Mouse (Mus musculus) layer of hippocampus, adult 9-11 months (tissue): ENCODE measurements around the gene Mrps23.
"Not testable (repeated sequence)": the region's sequence is repeated elsewhere in the genome, so short reads cannot be mapped to it uniquely, and the experiment has no call there.

ENCODE experiments used
- DNase-seq: peaks from one replicate; pipeline ENCODE4 v3.0.0; 2022

The Mrps23 gene

GRCm38 (mm10) chr11:88180467-88180958 is 23.7 kb upstream of the Mrps23 start:
- DNase-seq = no peak

- peak; percentile 64 for DNase-seq
Observed at GRCm38 (mm10) chr11:88180959-88181619, 23.1 kb upstream of the Mrps23 start.

- no peak for DNase-seq
Observed at GRCm38 (mm10) chr11:88184632-88185180, 19.5 kb upstream of the Mrps23 start.

- no peak for DNase-seq
Observed at GRCm38 (mm10) chr11:88186078-88186946, 17.9 kb upstream of the Mrps23 start.

GRCm38 (mm10) chr11:88186947-88187243 is 17.3 kb upstream of the Mrps23 start:
- no peak for DNase-seq

GRCm38 (mm10) chr11:88187417-88188133 is 16.6 kb upstream of the Mrps23 start:
- peak; percentile 87 for DNase-seq

GRCm38 (mm10) chr11:88188216-88188615 is 16.0 kb upstream of the Mrps23 start:
- DNase-seq = no peak

- DNase-seq = no peak
Observed at GRCm38 (mm10) chr11:88188635-88189034, 15.6 kb upstream of the Mrps23 start.

- no peak for DNase-seq
Observed at GRCm38 (mm10) chr11:88192595-88192994, 11.6 kb upstream of the Mrps23 start.

GRCm38 (mm10) chr11:88193098-88193823 is 10.9 kb upstream of the Mrps23 start:
- no peak for DNase-seq

- no peak for DNase-seq
Observed at GRCm38 (mm10) chr11:88193824-88194696, 10.1 kb upstream of the Mrps23 start.

- not testable (repeated sequence) for DNase-seq
Observed at GRCm38 (mm10) chr11:88195699-88196098, 8.5 kb upstream of the Mrps23 start.

- peak; percentile 56 for DNase-seq
Observed at GRCm38 (mm10) chr11:88197153-88197576, 7.0 kb upstream of the Mrps23 start.

- DNase-seq = no peak
Observed at GRCm38 (mm10) chr11:88198223-88198622, 6.0 kb upstream of the Mrps23 start.

- no peak for DNase-seq
Observed at GRCm38 (mm10) chr11:88201172-88201571, 3.0 kb upstream of the Mrps23 start.

GRCm38 (mm10) chr11:88202077-88202476 is 2.1 kb upstream of the Mrps23 start:
- no peak for DNase-seq

GRCm38 (mm10) chr11:88204593-88205368 is 593 bp downstream of the Mrps23 start:
- no peak for DNase-seq

GRCm38 (mm10) chr11:88206576-88206975 is 2.4 kb downstream of the Mrps23 start:
- DNase-seq = not testable (repeated sequence)

- DNase-seq = no peak
Observed at GRCm38 (mm10) chr11:88207697-88208096, 3.5 kb downstream of the Mrps23 start.

GRCm38 (mm10) chr11:88211824-88212582 is 7.8 kb downstream of the Mrps23 start:
- DNase-seq = no peak
